Mouse (Mus musculus): ENCODE results near the gene Cdk6.

DNA sequence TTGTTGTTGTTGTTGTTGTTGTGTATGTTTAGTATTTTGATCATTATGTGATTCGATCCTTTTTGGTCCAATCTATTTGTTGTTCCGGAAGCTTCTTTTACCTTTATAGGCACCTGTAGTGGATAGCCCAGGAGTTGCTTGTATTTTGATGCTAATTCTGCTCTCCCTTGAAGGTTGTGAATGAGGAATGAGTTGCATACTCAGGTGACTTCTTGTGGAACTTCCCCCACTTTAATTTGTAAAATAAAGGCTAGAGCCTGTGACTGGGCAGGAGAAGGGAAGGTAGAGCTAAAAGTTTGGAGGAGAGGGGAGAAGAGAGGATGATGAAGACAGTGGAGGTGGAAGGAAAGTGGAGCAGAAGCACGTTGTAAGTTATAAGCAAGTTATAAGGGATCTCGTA is 47.6 kb upstream of the Cdk6 start:
- TF ChIP-seq CHD2 (IDR thresholded peaks at IDR 0.05; ENCODE audit: low read length) (no peak), TCF12 (IDR thresholded peaks at IDR 0.05; ENCODE audit: low read depth, low read length) (no peak), E2F4 (IDR thresholded peaks at IDR 0.05; ENCODE audit: insufficient replicate concordance, low read depth, low read length) (no peak), MEF2A (IDR thresholded peaks at IDR 0.05; ENCODE audit: borderline replicate concordance, low read depth, low read length) (no peak), EP300 (IDR thresholded peaks at IDR 0.05; ENCODE audit: low read length) (no peak), PAX5 (IDR thresholded peaks at IDR 0.05; ENCODE audit: low read length) (no peak), CTCF (conservative IDR thresholded peaks at IDR 0.05 in 1 of 2, IDR thresholded peaks at IDR 0.05 in 1 of 2; ENCODE audit: low read depth in 2 of 2, low read length in 2 of 2) (no peak), POLR2A (IDR thresholded peaks at IDR 0.05; ENCODE audit: low read depth, low read length) (no peak)

All from CH12.LX (cell line).